Mouse (Mus musculus) urinary bladder, adult 18-20 months (tissue): ENCODE data around the gene Soga1.

Experiments used
- DNase-seq, 2 experiments: peaks; one replicate each; pipeline ENCODE4 v3.0.0; 2022; ENCODE audit warnings: low spot score in 2 of 2, mixed read lengths in 2 of 2

The Soga1 gene

DNA sequence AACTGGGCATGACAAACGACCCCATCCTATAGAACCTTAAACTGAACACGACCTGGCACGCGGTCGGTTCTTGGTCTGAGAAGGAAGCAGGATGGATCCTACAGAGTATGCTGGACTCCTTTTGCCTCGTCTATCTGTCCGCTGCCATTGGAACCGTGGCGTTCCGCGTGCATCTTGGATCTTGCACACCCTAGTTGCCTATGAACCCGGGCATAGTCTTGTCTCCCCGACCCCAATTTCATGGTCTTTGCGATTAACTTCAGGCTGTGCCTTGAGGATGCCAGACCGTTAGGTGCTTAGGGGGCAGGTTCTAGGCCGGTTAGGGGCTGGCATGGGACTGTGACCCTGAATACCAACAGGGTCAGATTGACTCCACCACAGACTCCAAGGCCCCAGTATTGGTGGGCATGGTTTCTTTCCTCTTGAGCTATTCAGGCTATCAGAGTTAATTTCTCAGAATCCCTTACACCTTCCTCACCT lies 687 bp upstream of the Soga1 start:
- no peak for DNase-seq

GRCm38 (mm10) chr2:157078059-157078792 lies 828 bp downstream of the Soga1 start:
- DNase-seq, result peak in 1 of 2 experiments; percentile 40

DNA sequence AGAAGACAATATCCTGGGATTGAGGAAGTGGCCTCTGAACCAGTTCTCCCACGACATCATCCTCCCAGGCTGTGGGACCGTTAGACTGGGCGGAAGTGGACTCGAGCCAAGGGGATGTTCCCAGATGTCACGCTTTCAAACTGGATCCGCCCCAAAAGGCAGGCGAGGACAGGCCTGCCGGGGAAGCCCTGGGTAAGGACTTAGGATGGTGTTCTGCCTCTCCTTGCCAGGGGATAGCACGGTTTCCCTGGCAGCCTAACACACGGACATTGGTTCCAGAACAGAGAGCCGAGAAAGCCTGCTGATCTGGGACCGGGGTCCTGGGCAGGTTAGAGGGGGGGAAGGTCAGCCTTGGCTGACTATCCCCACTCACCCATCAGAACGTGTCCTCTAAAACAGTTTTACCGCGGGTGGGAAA lies 1.4 kb downstream of the Soga1 start:
- DNase-seq, result peak; percentile 38 to 77

DNA sequence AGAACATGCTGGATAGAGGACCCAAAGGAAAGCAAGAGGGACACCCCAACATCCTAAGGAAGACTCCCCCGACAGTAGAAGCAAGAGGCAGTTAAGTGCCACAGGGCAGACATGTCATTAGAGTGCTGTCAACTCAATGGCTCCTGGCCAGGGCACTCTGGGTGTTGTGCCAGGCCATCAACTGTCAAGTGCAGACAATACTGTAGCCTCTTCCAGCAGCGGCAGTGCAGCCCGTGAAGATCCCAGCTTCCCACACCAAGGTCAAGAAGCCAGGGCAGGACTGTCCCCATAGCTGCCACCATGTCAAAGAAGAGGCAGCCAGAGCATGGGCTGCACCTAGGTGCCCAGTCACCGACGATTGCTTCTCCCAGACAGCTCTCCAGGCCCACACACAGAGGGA lies 1.9 kb downstream of the Soga1 start:
- DNase-seq, result no peak

DNA sequence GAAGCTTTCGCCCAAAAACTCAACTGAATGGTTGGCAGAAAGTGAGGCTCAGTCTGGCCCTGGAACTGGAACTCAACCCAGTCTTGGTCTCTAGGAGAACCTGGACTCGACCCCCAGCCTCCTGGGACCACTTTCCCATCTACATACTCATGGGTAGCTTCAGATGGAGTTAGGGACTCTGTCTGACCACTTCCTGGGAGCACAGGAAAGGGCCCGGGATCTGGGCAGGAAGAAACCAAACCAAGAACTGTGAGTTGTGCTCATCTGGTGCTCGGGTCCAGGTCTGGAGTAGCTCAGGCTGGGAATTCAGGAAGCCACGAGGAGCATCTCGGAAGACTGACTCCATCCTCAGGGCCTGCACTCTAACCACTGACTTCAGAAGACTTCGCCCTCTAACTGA lies 2.5 kb downstream of the Soga1 start:
- DNase-seq, result no peak

DNA sequence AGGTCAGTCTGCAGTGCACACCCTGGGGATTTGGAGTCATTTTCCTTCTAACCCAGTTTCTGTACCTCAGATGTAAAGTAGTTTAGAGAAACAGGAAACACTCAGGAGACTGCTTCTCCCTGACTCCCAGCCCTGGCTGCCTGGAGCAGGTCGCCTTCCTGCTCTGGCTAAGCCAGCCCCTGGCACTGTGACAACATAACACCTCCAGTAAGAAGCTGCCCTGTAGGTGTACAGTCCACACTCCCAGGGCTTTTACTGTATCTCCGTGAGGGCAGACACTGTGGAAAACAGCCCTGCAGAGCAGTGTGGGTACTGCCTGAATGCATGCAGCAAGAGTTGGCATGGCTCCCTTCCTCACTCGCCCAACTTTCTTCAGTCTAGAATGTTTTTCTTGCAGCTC lies 3.4 kb downstream of the Soga1 start:
- no peak for DNase-seq

GRCm38 (mm10) chr2:157075226-157075625 lies 3.8 kb downstream of the Soga1 start:
- no peak for DNase-seq

- DNase-seq, result no peak
Measured at GRCm38 (mm10) chr2:157074772-157075171, 4.3 kb downstream of the Soga1 start.

DNA sequence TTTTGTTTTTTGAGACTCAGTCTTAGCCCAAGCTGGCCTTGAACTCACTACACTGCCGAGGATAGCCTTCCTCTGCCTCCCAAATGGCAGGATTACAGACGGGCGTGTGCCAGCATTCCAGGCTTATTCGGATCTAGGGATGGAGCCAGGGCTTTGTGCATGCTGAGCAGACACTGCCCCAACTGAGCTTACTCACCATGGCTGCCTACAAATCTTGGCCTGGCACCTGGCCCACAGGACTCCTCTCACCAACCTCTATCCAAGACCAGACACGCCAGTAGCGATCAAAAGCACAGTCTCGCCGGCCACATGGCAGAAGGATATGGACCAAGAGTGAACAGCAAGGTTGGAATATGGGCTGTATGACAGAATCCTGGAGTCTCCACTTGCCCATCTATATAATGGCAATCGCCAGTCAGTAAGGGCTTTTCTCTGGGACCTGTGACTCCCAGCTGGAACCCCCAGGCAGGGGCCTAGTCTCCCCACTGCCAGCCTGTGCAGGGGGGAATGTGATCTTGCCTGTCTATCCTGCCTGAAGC lies 4.8 kb downstream of the Soga1 start:
- no peak for DNase-seq

GRCm38 (mm10) chr2:157073378-157074052 lies 5.5 kb downstream of the Soga1 start:
- DNase-seq, result no peak

DNA sequence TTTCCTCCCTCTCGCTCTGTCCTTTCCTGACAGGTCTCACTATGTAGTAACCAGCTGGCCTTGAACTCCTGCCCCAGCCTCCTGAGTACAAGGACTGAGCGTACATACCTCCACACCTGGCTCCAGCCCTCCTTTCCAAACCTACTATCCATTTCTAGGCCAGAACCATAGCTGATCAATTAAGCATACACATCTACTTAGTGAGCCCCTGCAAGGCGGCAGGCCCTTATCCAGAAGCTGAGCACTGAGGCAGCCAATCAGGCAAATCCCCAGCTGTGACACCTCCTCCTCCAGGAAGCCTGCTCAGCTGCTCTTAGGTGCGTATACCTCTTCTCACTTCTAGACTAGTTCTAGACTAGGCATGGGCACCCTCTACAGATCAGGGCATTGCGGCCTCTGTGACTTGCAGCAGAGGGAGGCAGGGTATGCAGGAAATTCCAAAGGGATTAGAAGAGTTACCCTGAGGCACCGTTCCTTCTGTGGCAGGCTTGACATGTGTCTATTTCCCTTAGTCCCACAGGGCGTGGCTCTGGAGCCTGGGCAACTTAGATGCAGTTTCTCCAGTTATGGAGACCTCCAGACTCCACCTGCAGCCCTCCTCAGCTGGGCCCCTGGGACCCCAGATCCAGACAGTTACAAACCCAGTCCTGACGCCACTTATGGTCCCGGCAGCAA lies 6.6 kb downstream of the Soga1 start:
- DNase-seq, result no peak

- DNase-seq, result peak in 1 of 2 experiments; percentile 32
Measured at GRCm38 (mm10) chr2:157071556-157071955, 7.5 kb downstream of the Soga1 start.

- no peak for DNase-seq
Measured at GRCm38 (mm10) chr2:157070365-157070764, 8.7 kb downstream of the Soga1 start.

DNA sequence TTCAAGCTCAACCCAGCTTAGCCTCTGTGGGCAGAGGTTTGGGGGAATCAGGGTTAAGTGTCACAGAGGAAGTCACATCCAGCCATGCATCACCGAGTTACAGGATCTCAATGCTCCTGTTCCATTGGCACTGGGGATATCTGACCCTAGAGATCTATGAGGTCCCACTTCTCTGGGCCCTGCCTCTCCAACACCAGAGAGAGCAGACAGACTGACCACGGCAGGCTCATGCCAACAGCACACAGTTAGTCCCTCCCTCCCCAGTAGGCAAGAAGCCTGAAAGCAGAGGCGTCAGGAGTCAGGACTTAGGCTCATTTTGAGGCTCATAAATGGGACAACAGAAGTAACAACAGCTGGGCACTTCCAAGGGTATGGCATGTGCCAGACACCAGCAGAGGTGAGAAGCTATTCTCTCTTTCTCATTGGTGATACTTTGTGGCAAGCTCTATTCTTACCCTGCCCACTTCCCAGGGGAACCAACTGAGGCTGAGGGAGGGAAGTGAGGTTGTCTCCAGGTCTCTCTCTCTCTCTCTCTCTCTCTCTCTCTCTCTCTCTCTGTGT lies 9.2 kb downstream of the Soga1 start:
- no peak for DNase-seq

DNA sequence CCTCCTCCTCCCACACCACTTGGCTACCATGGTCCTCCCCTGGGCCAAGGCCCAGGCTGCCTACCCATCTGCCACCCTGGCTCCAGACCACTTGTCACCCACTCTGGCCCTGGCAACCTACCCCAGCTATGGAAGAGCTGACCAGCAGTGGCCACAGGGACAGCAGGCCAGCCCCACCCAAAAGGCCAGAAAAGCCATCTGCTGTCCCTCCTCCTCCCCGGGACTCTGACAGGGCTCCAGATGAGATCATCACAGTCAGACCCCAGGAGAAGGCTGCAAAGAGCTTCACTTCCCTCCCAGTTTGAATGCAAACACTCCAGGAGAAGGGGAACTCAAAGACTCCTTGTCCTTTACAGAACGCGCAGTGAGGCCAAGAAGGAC lies 9.7 kb downstream of the Soga1 start:
- DNase-seq, result no peak

GRCm38 (mm10) chr2:157068701-157069354 lies 10.2 kb downstream of the Soga1 start:
- no peak for DNase-seq

GRCm38 (mm10) chr2:157066731-157067430 lies 12.2 kb downstream of the Soga1 start:
- DNase-seq, result no peak

GRCm38 (mm10) chr2:157065879-157066226 lies 13.2 kb downstream of the Soga1 start:
- DNase-seq, result no peak

DNA sequence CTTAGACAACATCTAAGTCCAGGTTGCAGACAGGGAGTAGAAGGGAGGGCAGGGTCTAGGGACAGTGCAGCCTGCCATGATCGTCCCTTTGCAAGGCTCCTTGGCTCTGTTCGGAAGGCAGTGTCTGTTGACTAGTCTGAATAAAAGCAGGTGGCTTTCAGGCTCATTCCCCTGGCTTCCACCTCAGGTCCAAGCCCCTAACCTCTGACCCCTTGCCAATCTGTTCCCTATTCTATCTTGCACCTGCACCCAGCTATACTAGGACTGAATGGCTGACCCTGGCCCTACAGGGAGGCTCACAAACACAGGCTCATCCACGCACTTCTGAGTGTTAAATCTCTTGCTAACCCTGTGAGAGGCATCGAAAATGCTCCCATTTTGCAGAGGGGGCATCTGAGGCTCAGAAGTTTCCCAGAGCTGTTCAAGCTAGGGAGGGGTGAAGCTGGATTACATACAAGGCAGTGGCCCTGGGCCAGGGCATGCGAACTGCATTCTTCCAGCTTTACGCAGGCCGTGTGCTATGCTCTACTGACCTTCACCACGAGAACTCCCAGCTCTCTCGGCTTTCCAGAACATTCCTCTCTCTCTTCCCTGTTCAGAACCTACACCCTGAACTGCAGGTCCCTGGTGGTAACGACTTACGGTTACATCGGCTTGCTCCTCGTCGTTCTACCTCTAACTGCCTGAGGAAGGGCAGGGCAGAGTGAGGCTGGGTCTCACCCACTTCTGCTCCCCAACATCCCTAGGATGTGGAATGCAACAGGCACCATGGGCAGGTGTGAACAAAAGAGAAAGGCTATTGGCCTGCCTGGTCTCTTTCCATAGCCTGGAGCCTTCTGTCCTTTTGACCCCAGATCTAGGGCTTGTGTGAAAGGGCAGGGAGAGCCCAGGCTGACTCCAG lies 13.8 kb downstream of the Soga1 start:
- DNase-seq, result no peak

DNA sequence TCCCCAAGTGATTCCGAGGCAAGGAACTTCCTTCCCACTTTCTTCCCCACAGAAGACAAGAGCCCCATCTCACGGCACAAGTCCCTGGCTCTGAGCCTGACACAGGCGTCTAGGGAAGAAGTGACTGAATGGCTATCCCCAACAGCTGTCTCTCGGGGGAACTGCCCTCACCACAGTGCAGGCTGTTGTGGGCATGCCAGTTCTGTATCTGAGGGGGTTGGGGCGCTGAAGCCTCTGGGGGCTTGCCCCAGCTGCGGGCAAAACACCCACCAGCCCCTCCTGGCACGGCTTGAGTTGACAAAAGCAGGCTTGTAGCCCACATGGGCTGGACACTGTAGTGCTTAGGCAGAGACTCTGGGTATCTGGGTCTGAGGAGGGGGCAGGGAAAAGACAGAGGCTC lies 14.9 kb downstream of the Soga1 start:
- DNase-seq, result no peak
